Mouse (Mus musculus) liver, embryonic 11.5 days (tissue): ENCODE results near the gene Agrp. TPM values are rescaled to one million over a fixed set of nuclear protein-coding genes. Genes with fewer than 3 reads are reported as not detected.
A peak's percentile ranks its signal among the peaks of the same experiment; 100 is the strongest.

Experiments
- ATAC-seq: fragments of 200-750 bp; cut with Nextera tagmentation; replicated peaks from 2 replicates; pipeline ENCODE4 v1.8.0; 2017; ENCODE audit warnings: moderate number of reproducible peaks, mild to moderate bottlenecking, moderate TSS enrichment, moderate library complexity; ENCODE audit not compliant: low FRiP score
- DNase-seq: peaks from one replicate; pipeline ENCODE4 v3.0.0-alpha.2; 2017; ENCODE audit warnings: low spot score
- H3K27ac ChIP-seq: fragments of 300-500 bp; sonication (generic); 2 replicates; pipeline ENCODE4 v1.5.1; 2014; ENCODE audit warnings: mild to moderate bottlenecking, low read depth, low read length, control low read depth
- H3K27me3 ChIP-seq: fragments of 300-500 bp; sonication (generic); replicated peaks from 2 replicates; pipeline ENCODE4 v1.6.1; 2014; ENCODE audit warnings: low read length, mixed read lengths; ENCODE audit not compliant: control insufficient read depth, insufficient read depth
- H3K36me3 ChIP-seq: fragments of 300-500 bp; sonication (generic); 2 replicates; pipeline ENCODE4 v1.6.1; 2014; ENCODE audit warnings: mild to moderate bottlenecking, low read length, moderate library complexity, mixed read lengths; ENCODE audit not compliant: control insufficient read depth, insufficient read depth
- H3K4me1 ChIP-seq: fragments of 300-500 bp; sonication (generic); replicated peaks from 2 replicates; pipeline ENCODE4 v1.6.1; 2014; ENCODE audit warnings: low read length, mixed read lengths; ENCODE audit not compliant: control insufficient read depth, insufficient read depth
- H3K4me2 ChIP-seq: fragments of 300-500 bp; sonication (generic); 2 replicates; pipeline ENCODE4 v1.6.1; 2014; ENCODE audit warnings: mild to moderate bottlenecking, control low read depth, moderate library complexity
- H3K4me3 ChIP-seq: fragments of 300-500 bp; sonication (generic); 2 replicates; pipeline ENCODE4 v1.5.1; 2014; ENCODE audit warnings: low read depth, low read length, control low read depth
- H3K9ac ChIP-seq: fragments of 300-500 bp; sonication (generic); 2 replicates; pipeline ENCODE4 v1.6.1; 2014; ENCODE audit warnings: low read depth, low read length, control low read depth
- H3K9me3 ChIP-seq: fragments of 300-500 bp; sonication (generic); 2 replicates; pipeline ENCODE4 v1.6.1; 2016; ENCODE audit warnings: low read length, inconsistent platforms, mixed read lengths; ENCODE audit not compliant: control insufficient read depth
- WGBS: fragments of 180-500 bp; shearing (Covaris S2); extraction: QIAGEN DNeasy Blood & Tissue Kit; methylation state at CpG from one replicate; pipeline ENCODE4 v1.1.7; 2014; 5-methylcytosine and 5-hydroxymethylcytosine counted together
- polyA plus RNA-seq: library from polyadenylated mRNA; unstranded; fragments of >200 nt; fragmentation: Nextera tagmentation; extraction: Ambion mirVana; gene quantifications from 2 replicates; pipeline ENCODE4 v1.2.1, GENCODE M21; 2014

Gene Agrp
- polyA plus RNA-seq, 1 experiment from 2014 or later = not detected

- Histone ChIP-seq H3K27me3 (no peaks in the 10 kb centered on the region), H3K4me3 (no peak overlapping the region), H3K4me1 (peaks cover 10% of the 10 kb centered on the region), H3K27ac (no peak overlapping the region), H3K4me2 (no peak overlapping the region), H3K9me3 (no peaks in the 10 kb centered on the region), H3K36me3 (peaks cover 7% of the 10 kb centered on the region; the same call in 1 of the 2 replicates), H3K9ac (no peak overlapping the region)
- ATAC-seq = no peak
- no peak for DNase-seq
- 87% methylated on average over 2 of the region's 2 CpGs for WGBS
Measured at GRCm38 (mm10) chr8:105640511-105640910, 3.3 kb upstream of the Agrp start.

- Histone ChIP-seq H3K9ac (no peak overlapping the region), H3K9me3 (no peaks in the 10 kb centered on the region), H3K36me3 (peaks cover 4% of the 10 kb centered on the region; the same call in 1 of the 2 replicates), H3K4me3 (no peak overlapping the region), H3K4me2 (no peak overlapping the region), H3K4me1 (peaks cover 17% of the 10 kb centered on the region), H3K27ac (no peak overlapping the region), H3K27me3 (no peaks in the 10 kb centered on the region)
- WGBS = 64% methylated on average over 1 of the region's 1 CpGs
- ATAC-seq (no peak), DNase-seq (no peak)
Measured at GRCm38 (mm10) chr8:105639835-105640234, 2.6 kb upstream of the Agrp start.

- H3K4me3 ChIP-seq = peak overlapping the region; percentile 93
- no peaks in the 10 kb centered on the region for H3K27me3 ChIP-seq
- H3K4me2 ChIP-seq = peak overlapping the region; percentile 83
- ATAC-seq (no peak), DNase-seq (no peak)
- WGBS = 82% methylated on average over 4 of the region's 4 CpGs
- peaks cover 17% of the 10 kb centered on the region for H3K4me1 ChIP-seq
- H3K27ac ChIP-seq = no peak overlapping the region
- no peaks in the 10 kb centered on the region for H3K9me3 ChIP-seq
- H3K9ac ChIP-seq = 0 out of 2 replicates have a peak overlapping the region, but pooled peaks have one; percentile 36
- no peaks in the 10 kb centered on the region for H3K36me3 ChIP-seq
Measured at GRCm38 (mm10) chr8:105638510-105638909, 1.3 kb upstream of the Agrp start.

- H3K4me3 ChIP-seq = peak overlapping the region; percentile 93
- H3K27ac ChIP-seq = peak overlapping the region; percentile 100
- peaks cover 17% of the 10 kb centered on the region for H3K4me1 ChIP-seq
- 2% methylated on average over 11 of the region's 11 CpGs for WGBS
- H3K27me3 ChIP-seq = no peaks in the 10 kb centered on the region
- H3K9ac ChIP-seq = peak overlapping the region; percentile 93
- DNase-seq (no peak), ATAC-seq (no peak)
- no peaks in the 10 kb centered on the region for H3K36me3 ChIP-seq
- H3K9me3 ChIP-seq = no peaks in the 10 kb centered on the region
- H3K4me2 ChIP-seq = peak overlapping the region; percentile 83
Measured at GRCm38 (mm10) chr8:105637601-105638041, 428 bp upstream of the Agrp start.

- peak; percentile 90 for ATAC-seq
- H3K4me1 ChIP-seq = peaks cover 17% of the 10 kb centered on the region
- under 1% methylated on average over 113 of the region's 126 CpGs for WGBS
Measured at GRCm38 (mm10) chr8:105636018-105636962, 903 bp downstream of the Agrp start, which contains the start of gene Ctcf. Gene Ctcf, plus strand, starts transcription at chr8:105636568.

GRCm38 (mm10) chr8:105635481-105635880 is 1.7 kb downstream of the Agrp start:
- peak overlapping the region; percentile 100; the same call in 1 of the 2 replicates for H3K27ac ChIP-seq
- peak overlapping the region; percentile 93 for H3K4me3 ChIP-seq
- H3K4me1 ChIP-seq = peaks cover 17% of the 10 kb centered on the region
- ATAC-seq (no peak), DNase-seq (no peak)
- H3K27me3 ChIP-seq = no peaks in the 10 kb centered on the region
- peak overlapping the region; percentile 93 for H3K9ac ChIP-seq
- H3K4me2 ChIP-seq = peak overlapping the region; percentile 83
- no peaks in the 10 kb centered on the region for H3K36me3 ChIP-seq
- H3K9me3 ChIP-seq = no peaks in the 10 kb centered on the region
- WGBS = 5% methylated on average over 11 of the region's 11 CpGs

More at GRCm38 (mm10) chr8:105636018-105636962, 903 bp downstream of the Agrp start, which contains the start of gene Ctcf:
- DNase-seq = peak; percentile 96
- peak within 1 kb of the TSS; percentile 100 for H3K27ac ChIP-seq
- peak within 1 kb of the TSS; percentile 93 for H3K9ac ChIP-seq
- H3K36me3 ChIP-seq = no peaks in the 10 kb centered on the region
- H3K9me3 ChIP-seq = no peaks in the 10 kb centered on the region
- peak within 1 kb of the TSS; percentile 83 for H3K4me2 ChIP-seq
- H3K27me3 ChIP-seq = no peaks in the 10 kb centered on the region
- peak within 1 kb of the TSS; percentile 93 for H3K4me3 ChIP-seq

- Histone ChIP-seq H3K27me3 (no peaks in the 10 kb centered on the region), H3K36me3 (no peaks in the 10 kb centered on the region), H3K9ac (peak overlapping the region; percentile 93; the same call in 1 of the 2 replicates), H3K4me3 (peak overlapping the region; percentile 93), H3K4me2 (peak overlapping the region; percentile 83), H3K4me1 (peaks cover 17% of the 10 kb centered on the region), H3K27ac (no peak overlapping the region), H3K9me3 (no peaks in the 10 kb centered on the region)
- DNase-seq (no peak), ATAC-seq (no peak)
- 89% methylated on average over 2 of the region's 2 CpGs for WGBS
Measured at GRCm38 (mm10) chr8:105634771-105635458, 2.3 kb downstream of the Agrp start.

- no peak overlapping the region for H3K4me3 ChIP-seq
- no peak overlapping the region for H3K4me2 ChIP-seq
- no peaks in the 10 kb centered on the region for H3K4me1 ChIP-seq
- H3K36me3 ChIP-seq = no peaks in the 10 kb centered on the region
- no peak for DNase-seq
- H3K27ac ChIP-seq = no peak overlapping the region
- no peaks in the 10 kb centered on the region for H3K9me3 ChIP-seq
- WGBS = 85% methylated on average over 4 of the region's 4 CpGs
- H3K27me3 ChIP-seq = no peaks in the 10 kb centered on the region
- H3K9ac ChIP-seq = no peak overlapping the region
- ATAC-seq = no peak
Measured at GRCm38 (mm10) chr8:105629337-105629736, 7.9 kb downstream of the Agrp start.
